Mouse (Mus musculus) cortical plate, adult 2 months (tissue): Measurements from ENCODE around the gene Aqp1.

Experiments used
- CTCF ChIP-seq: fragments of 200-500 bp; IDR thresholded peaks from 2 replicates; pipeline ENCODE4 v1.5.1; 2011; ENCODE audit warnings: mild to moderate bottlenecking, control low read depth, low read length; ENCODE audit not compliant: insufficient read depth; ENCODE audit errors: extremely low read depth
- POLR2A ChIP-seq: fragments of 200-500 bp; IDR thresholded peaks from 2 replicates; pipeline ENCODE4 v1.6.1; 2011; ENCODE audit warnings: mild to moderate bottlenecking, low read length, control low read depth; ENCODE audit not compliant: insufficient read depth; ENCODE audit errors: extremely low read depth

DNA sequence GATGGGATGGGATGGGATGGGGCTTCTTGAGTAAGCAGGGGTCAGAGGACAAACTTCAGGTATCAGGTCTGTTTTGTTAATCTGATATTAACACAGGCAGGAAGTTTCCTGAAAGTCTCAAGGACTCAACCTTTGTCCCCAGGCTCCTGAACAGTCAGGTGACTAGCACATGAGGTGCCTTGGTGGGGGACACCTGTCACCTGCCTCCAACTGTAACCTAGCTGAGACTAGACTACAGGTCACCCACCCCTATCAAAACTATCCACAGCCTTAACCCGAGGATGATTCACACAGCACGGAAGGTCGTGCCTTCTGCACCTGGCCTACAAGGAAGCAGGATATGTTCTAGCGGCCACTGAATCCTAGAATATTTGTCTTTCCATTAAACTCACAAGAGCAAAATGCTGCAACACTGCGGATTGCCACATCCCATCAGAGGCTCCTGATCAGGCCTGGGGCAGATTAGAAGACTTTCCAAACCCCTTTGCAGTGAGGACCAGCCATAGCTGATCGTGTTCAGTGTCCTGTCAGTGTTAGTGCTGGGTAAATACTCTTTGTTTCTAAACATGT, 14.2 kb downstream of the Aqp1 start:
- TF ChIP-seq POLR2A: no peak
- TF ChIP-seq CTCF: no peak
